Mouse (Mus musculus) testis, adult 2 months (tissue): ENCODE measurements at regions not wholly inside any gene's neighbourhood (a gene's known extent, or its start where the extent isn't known, plus 50 kb on each side); places are given as distances from the start of the nearest gene placed in this dataset.

Experiments used
- H3K27ac ChIP-seq: fragments of 200-500 bp; 2 replicates; pipeline ENCODE4 v1.5.1; 2012; ENCODE audit warnings: low read depth, low read length; ENCODE audit not compliant: control insufficient read depth, insufficient read depth
- H3K27me3 ChIP-seq: fragments of 200-500 bp; 2 replicates; pipeline ENCODE4 v1.6.1; 2012; ENCODE audit warnings: mild to moderate bottlenecking, low read length, moderate library complexity; ENCODE audit not compliant: control insufficient read depth, insufficient read depth
- H3K36me3 ChIP-seq: fragments of 200-500 bp; 2 replicates; pipeline ENCODE4 v1.6.1; 2012; ENCODE audit warnings: mild to moderate bottlenecking, low read length; ENCODE audit not compliant: control insufficient read depth, insufficient read depth
- H3K4me1 ChIP-seq: fragments of 200-500 bp; 2 replicates; pipeline ENCODE4 v1.6.1; 2012; ENCODE audit warnings: low read length; ENCODE audit not compliant: control insufficient read depth, insufficient read depth
- H3K4me3 ChIP-seq: fragments of 200-500 bp; 2 replicates; pipeline ENCODE4 v1.5.1; 2012; ENCODE audit warnings: low read depth, mild to moderate bottlenecking, low read length, moderate library complexity, mixed read lengths; ENCODE audit not compliant: control insufficient read depth
- CTCF ChIP-seq: fragments of 200-500 bp; IDR thresholded peaks from 2 replicates; pipeline ENCODE4 v1.5.1; 2012; ENCODE audit warnings: low read depth, mild to moderate bottlenecking, inconsistent platforms, low read length, moderate library complexity; ENCODE audit not compliant: control insufficient read depth, insufficient read depth, insufficient replicate concordance
- POLR2A ChIP-seq: fragments of 200-500 bp; IDR thresholded peaks from 2 replicates; pipeline ENCODE4 v1.6.1; 2012; ENCODE audit warnings: low read depth, mild to moderate bottlenecking, inconsistent platforms, low read length, moderate library complexity; ENCODE audit not compliant: control insufficient read depth

DNA sequence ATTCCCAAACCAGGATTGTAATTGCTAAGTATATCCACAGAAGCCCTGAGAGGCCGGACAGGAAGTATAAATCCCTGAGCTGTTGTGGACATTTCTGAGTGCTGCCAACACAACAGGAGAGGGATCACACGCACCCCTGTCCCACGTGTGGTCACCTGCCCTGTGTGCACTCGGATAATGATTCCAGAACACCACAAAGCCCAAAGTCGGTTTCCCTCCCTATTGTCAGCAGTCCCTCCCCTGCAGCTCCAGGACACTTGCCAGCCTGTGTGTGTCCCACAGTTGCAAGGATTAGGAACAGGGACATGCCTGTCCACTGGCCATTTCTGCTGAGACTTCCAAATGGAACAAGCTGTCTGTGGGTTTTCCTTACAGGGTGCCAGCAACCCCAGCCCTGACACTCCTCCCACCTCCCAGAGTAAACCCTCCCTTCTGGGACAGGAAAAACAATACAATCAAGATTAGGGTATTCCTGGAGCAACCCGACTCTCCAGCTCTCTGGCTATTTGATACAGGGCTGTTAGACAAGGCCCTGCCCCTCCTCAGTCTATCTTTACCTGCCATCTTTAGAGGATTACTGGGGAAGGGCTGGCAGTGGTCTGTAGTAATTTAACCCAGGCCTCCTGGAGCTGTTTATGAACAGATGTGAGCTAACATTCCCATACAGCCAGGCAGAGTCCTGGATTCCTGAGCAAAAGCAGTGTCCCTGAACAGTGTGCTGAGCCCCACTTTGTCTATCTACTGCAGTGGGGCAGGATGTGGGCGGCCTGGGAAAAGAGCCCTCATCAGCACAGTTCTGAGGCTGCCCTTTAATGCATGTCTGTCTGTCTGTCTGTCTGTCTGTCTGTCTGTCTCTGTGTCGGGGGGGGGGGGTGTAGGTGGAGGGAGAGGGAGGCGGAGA is 323.8 kb downstream of the Sox4 start:
- H3K27me3 ChIP-seq, result no peaks in the 10 kb centered on the region
- H3K27ac ChIP-seq, result no peak overlapping the region
- H3K36me3 ChIP-seq, result no peaks in the 10 kb centered on the region
- H3K4me3 ChIP-seq, result no peak overlapping the region
- TF ChIP-seq POLR2A, result no peak
- no peak for TF ChIP-seq CTCF
- H3K4me1 ChIP-seq, result no peaks in the 10 kb centered on the region

GRCm38 (mm10) chr13:28628751-28629150 is 324.8 kb downstream of the Sox4 start:
- Histone ChIP-seq H3K27ac (no peak overlapping the region), H3K27me3 (no peaks in the 10 kb centered on the region), H3K4me3 (no peak overlapping the region), H3K4me1 (no peaks in the 10 kb centered on the region), H3K36me3 (no peaks in the 10 kb centered on the region)
- TF ChIP-seq POLR2A (no peak), CTCF (no peak)

- no peak overlapping the region for H3K27ac ChIP-seq
- no peaks in the 10 kb centered on the region for H3K27me3 ChIP-seq
- no peak overlapping the region for H3K4me3 ChIP-seq
- H3K4me1 ChIP-seq, result no peaks in the 10 kb centered on the region
- TF ChIP-seq CTCF, result no peak
- TF ChIP-seq POLR2A, result no peak
- no peaks in the 10 kb centered on the region for H3K36me3 ChIP-seq
Observed at GRCm38 (mm10) chr13:28618961-28619360, 334.6 kb downstream of the Sox4 start.

- H3K27ac ChIP-seq, result no peak overlapping the region
- TF ChIP-seq POLR2A (no peak), CTCF (no peak)
- H3K27me3 ChIP-seq, result no peaks in the 10 kb centered on the region
- no peaks in the 10 kb centered on the region for H3K4me1 ChIP-seq
- H3K4me3 ChIP-seq, result no peak overlapping the region
- no peaks in the 10 kb centered on the region for H3K36me3 ChIP-seq
Observed at GRCm38 (mm10) chr13:28617503-28617902, 336.0 kb downstream of the Sox4 start.

DNA sequence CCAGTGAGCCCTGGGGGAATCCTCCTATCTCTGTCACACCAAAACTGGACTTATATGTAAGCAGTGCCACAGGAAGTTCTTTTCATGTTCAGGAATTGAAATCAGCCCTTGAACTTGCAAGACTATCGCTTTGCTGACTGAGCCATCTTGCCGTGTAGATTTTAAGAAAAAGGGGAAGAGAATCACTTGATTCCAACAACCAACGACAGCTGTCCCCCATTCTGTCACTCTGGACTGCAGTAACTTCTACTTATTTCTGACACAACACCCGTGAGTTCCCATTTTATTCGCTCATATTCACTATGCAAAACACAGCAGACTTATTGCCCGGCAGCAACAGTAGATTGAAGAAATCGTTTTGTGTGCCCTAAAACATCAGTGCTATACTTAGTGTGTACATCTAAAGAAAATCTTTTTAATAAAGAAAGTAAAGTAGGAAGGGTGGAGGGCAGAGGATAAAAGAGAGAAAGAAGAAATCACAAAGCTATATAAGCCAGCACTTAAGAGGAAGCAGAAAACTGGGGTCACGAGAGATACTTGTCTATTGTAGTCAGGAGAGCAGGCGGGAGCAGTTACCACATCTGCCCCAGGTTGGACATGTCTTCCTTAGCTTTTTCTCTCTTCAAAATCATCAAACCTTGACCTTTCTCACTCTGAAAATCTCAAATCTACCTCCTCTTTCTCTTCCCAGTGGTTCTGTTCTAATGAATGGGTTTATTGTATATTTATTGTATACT is 336.7 kb downstream of the Sox4 start:
- Histone ChIP-seq H3K36me3 (no peaks in the 10 kb centered on the region), H3K27ac (no peak overlapping the region), H3K4me3 (no peak overlapping the region), H3K27me3 (no peaks in the 10 kb centered on the region), H3K4me1 (no peaks in the 10 kb centered on the region)
- TF ChIP-seq POLR2A (no peak), CTCF (no peak)

GRCm38 (mm10) chr13:28607551-28608114 is 345.9 kb downstream of the Sox4 start:
- Histone ChIP-seq H3K4me3 (no peak overlapping the region), H3K4me1 (no peaks in the 10 kb centered on the region), H3K36me3 (no peaks in the 10 kb centered on the region), H3K27me3 (no peaks in the 10 kb centered on the region), H3K27ac (no peak overlapping the region)
- TF ChIP-seq CTCF (no peak), POLR2A (no peak)

GRCm38 (mm10) chr13:28606651-28607050 is 346.9 kb downstream of the Sox4 start:
- Histone ChIP-seq H3K4me3 (no peak overlapping the region), H3K36me3 (no peaks in the 10 kb centered on the region), H3K27me3 (no peaks in the 10 kb centered on the region), H3K27ac (no peak overlapping the region), H3K4me1 (no peaks in the 10 kb centered on the region)
- TF ChIP-seq POLR2A (no peak), CTCF (no peak)
